Mouse (Mus musculus) NIH3T3 (cell line): ENCODE data around the gene Sf1.

Experiments used
- DNase-seq: peaks from one replicate; pipeline ENCODE4 v3.0.0-alpha.2; 2012; ENCODE audit warnings: low read depth

The Sf1 gene

DNA sequence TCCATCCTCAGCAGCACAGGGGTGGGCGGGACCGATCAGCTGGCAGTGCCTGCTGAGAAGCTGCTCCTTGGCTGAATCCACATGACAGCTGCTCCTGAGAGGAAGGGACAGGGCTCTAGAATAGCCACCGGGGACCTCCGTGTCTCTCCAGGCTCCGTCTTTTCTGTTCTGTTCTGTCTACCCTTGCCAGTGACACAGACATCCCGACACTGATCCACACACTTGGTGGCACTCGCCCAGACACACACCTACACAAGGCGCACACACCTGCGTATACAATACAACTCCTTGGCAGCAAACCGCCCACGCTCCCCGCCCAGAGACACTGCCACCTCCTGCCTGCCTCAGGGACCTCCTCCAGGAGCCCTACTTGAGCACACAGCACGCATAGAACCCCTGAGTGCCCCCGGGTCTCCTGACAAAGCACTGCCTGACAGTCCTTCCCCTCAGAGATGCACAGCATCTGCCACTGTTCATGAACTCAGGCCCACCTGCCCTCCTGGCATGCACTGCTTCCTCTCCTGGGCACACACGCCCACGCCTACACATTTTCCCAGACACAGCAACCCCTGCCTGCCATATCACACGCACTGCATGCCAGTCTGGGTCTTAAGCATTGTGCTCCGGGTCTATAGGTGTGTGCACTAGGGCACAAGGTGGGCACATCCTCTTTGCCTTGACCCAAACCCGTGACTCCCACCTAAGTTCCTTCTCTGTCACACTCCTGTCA lies 57.2 kb downstream of the Sf1 start:
- no peak for DNase-seq

DNA sequence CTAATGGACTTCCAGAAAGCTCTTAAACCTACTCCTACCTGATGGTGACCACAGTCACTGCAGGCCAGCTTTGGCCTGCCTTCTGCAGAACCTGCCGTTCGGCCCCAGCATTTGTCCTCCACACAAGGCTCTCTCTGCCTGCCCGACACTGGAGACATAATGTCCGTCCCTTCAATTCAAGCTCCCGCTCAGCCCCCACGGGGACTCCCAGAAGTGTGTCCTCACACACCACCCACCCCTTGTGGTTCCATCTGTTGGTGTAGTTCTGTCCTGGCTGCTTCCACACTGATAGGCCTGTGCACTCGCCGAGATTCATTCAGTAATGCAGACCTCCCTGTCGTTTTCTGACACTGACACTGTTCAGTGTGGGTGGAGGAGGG lies 57.7 kb downstream of the Sf1 start:
- no peak for DNase-seq

DNA sequence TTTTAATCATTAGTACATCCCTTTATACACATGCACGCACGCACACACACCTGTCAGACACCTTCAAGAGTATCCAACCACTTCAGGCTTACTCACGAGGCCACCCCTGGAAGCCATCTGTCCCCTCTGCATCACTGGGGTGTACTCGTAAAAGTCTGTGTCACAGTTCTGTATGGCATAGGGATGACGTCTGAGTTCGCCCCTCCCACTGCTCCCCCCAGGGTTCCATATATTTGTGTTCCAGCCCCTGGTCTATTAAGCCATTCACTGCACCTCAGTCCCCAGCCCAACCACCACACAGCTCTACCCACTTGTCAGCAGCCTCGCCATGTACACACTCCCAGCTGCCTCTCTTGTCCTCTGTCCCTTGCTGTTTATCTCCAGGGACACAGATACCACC lies 58.5 kb downstream of the Sf1 start:
- no peak for DNase-seq

DNA sequence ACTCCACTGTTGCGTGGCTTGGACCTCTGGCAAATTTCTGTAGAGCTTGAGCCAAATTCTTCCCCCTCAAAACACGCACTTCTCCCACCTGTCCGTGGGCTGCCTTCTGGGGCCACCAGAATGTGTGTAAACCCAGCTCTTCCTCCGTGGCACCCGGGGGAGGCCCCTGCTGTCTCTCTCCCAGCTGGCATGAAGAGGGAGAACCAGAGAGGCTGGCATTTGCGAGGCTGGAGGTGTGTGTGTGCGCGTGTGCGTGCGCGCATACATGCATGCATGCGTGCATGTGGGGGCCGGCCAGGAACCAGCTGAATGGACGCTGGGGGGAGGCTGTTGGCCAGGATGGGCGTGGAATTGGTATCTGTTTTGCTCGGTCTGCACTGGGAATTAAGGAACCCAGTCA lies 59.8 kb downstream of the Sf1 start:
- DNase-seq: no peak

DNA sequence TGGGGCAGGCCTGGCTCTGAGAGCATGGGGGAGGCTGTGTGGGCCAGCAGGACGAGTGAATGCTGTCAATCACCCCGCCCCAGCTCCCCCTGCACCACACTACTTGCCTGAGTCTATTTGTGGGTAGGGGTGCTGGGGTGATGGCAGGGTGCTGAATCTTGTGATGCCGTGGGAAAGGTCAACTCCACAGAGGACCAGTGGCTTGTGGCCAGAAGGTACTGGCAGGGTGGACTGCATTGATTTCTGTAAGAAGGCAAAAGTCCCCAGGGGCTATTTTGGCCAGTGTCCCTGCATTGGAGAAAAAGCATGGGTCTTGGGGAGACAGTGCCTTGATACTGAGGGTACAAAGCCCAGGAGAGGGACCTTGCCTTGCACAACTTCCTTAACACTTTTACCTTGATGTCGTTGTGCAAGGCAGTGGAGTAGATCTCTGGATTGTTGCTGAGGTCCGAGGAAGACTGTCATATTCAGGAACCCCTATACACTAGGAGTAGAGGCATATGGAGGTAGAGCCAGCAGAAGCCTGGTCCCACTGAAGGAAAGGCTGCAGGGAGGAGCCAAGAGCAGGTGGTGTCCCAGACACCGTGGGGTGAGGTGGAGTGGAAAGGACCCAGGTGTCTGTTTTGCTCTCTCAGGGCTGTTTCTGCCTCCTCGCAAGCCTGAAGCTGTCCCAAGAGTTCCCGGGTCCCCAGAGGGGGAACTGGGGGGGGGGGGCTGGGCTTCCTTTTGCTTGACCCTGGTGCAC lies 60.8 kb downstream of the Sf1 start:
- no peak for DNase-seq

DNA sequence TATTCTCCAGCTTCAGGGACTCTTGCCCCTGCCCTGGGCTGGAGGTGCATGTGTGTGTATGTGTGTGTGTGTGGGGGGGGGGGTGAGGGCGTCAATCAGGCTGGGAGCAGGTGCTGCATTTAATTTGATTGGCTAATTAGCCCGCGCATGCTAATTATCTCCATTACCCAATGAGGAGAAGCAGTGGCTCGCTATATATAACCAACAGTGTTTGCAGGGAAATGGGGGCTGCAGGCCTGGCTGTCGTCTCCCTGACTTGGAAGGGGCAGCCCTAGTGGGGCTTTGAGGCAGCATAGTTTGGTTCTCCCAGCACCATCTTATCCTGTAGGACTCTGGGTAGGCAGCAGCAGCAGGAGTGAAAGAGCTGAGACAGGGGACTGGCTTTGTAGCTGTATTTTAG lies 62.1 kb downstream of the Sf1 start:
- DNase-seq: no peak

DNA sequence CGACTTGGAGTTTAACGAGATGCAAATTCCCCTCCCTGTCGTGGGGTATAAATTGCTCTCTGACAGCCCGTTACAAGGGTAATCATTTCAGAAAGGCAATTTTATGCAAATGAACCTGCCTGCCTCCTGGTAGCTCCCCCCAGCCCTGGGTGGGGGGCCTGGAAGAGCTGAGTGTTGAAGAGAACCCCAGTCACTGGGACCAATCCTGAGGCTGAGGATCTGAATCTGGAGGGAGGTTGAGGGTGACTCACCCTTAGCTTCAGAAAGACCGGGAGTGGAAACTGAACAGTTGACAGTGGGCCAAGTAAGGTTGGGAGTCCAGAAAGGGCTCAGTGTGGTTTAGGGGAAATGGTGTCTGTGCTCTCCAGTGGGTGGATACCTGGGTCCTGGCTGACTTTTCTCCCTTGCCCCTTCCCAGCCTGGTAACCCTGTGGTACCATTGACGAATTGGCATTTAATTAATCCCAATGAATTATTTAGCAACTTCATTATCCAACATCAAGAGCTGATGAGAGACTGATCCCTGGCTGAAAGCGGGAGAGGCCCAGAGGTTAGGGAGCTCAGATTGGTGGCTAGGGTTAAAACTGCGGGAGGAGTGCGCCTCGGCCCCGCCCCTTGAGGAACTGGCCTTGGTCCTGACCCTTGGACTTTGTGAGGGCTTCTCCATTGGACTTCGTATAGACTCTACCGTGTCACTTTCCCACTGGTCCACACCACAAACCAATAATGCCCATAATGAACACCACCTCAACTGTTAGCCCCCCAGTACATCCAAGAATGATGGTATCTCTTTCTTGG lies 63.4 kb downstream of the Sf1 start:
- peak; percentile 78 for DNase-seq
